Mouse (Mus musculus) midbrain, embryonic 13.5 days (tissue): ENCODE data around the gene Cetn3. TPM values are rescaled to one million over a fixed set of nuclear protein-coding genes. Genes with fewer than 3 reads are reported as not detected.

Experiments used
- ATAC-seq: fragments of 200-750 bp; cut with Nextera tagmentation; 2 replicates; pipeline ENCODE4 v1.8.0; 2017; ENCODE audit warnings: mild to moderate bottlenecking, moderate TSS enrichment, moderate library complexity
- H3K27ac ChIP-seq: fragments of 300-500 bp; sonication (generic); 2 replicates; pipeline ENCODE4 v1.5.1; 2015; ENCODE audit warnings: inconsistent platforms, mild to moderate bottlenecking, moderate library complexity
- H3K27me3 ChIP-seq: fragments of 300-500 bp; sonication (generic); 2 replicates; pipeline ENCODE4 v1.6.1; 2015; ENCODE audit warnings: mild to moderate bottlenecking, inconsistent platforms
- H3K36me3 ChIP-seq: fragments of 300-500 bp; sonication (generic); 2 replicates; pipeline ENCODE4 v1.6.1; 2015; ENCODE audit warnings: mild to moderate bottlenecking, inconsistent platforms
- H3K4me1 ChIP-seq: fragments of 300-500 bp; sonication (generic); replicated peaks from 2 replicates; pipeline ENCODE4 v1.6.1; 2015; ENCODE audit warnings: inconsistent platforms
- H3K4me2 ChIP-seq: fragments of 300-500 bp; sonication (generic); replicated peaks from 2 replicates; pipeline ENCODE4 v1.6.1; 2015; ENCODE audit warnings: moderate library complexity, mild to moderate bottlenecking, inconsistent platforms
- H3K4me3 ChIP-seq: fragments of 300-500 bp; sonication (generic); replicated peaks from 2 replicates; pipeline ENCODE4 v1.5.1; 2015; ENCODE audit warnings: mild to moderate bottlenecking, inconsistent platforms
- H3K9ac ChIP-seq: fragments of 300-500 bp; sonication (generic); replicated peaks from 2 replicates; pipeline ENCODE4 v1.6.1; 2015; ENCODE audit warnings: mild to moderate bottlenecking, inconsistent platforms
- H3K9me3 ChIP-seq: fragments of 300-500 bp; sonication (generic); 2 replicates; pipeline ENCODE4 v1.6.1; 2016; ENCODE audit warnings: mild to moderate bottlenecking, inconsistent platforms
- WGBS: fragments of 180-500 bp; shearing (Covaris S2); methylation state at CpG from one replicate; pipeline ENCODE4 v1.1.7; 2015; 5-methylcytosine and 5-hydroxymethylcytosine counted together
- polyA plus RNA-seq: library from polyadenylated mRNA; unstranded; fragments of >200 nt; fragmentation: Nextera tagmentation; extraction: Ambion mirVana; gene quantifications from 2 replicates; pipeline ENCODE4 v1.2.1, GENCODE M21; 2015

Cetn3 gene
- polyA plus RNA-seq, 1 experiment from 2014 or later, result 246 TPM

DNA sequence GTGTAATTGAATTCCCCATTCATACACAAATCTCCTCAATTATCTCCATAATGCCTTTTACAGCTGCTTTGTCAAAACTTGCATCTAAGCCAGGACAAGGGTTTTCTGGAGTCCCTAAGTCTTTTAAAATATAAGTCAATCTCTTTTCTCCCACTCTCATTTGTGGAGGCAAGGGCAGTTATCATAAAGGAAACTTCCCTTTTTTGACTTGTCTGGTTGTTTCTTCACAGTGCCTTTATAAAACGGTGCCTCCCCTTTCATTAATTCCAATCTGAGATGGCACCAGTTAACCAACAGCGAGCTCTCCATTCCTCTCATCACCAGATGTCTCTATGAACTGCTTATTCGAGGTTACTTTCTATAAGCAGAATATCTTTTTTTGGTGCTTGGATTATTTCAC, 6.7 kb upstream of the Cetn3 start:
- 79% methylated on average over 3 of the region's 3 CpGs for WGBS
- Histone ChIP-seq H3K9me3 (no peaks in the 10 kb centered on the region), H3K27me3 (no peaks in the 10 kb centered on the region), H3K9ac (no peak overlapping the region), H3K36me3 (no peaks in the 10 kb centered on the region), H3K4me2 (no peak overlapping the region), H3K27ac (no peak overlapping the region), H3K4me3 (no peak overlapping the region), H3K4me1 (no peaks in the 10 kb centered on the region)
- no peak for ATAC-seq

DNA sequence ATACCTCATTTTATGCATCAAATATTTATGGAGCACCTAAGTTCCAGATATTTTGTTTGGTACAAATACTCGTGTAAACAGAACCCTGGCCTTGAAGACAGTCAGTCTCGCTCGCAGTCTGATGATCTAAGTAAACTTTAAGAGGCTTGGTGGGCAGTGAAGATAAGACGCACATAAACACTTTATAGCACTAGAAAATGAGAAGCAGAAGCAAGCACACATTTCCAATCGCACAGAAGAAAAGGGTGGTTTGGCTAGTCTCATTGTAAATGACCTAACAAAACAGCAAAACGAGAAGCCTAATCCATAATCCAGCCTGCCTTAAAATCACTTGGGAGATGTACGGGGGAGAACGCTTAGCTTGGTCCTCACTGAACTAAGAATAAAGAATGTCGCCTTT, 402 bp upstream of the Cetn3 start:
- peak overlapping the region; percentile 99 for H3K27ac ChIP-seq
- peak overlapping the region; percentile 67 for H3K4me3 ChIP-seq
- 0 out of 2 replicates have a peak, but pooled peaks cover 3% of the 10 kb centered on the region for H3K36me3 ChIP-seq
- no peaks in the 10 kb centered on the region for H3K27me3 ChIP-seq
- H3K4me1 ChIP-seq, result peaks cover 26% of the 10 kb centered on the region
- no peaks in the 10 kb centered on the region for H3K9me3 ChIP-seq
- WGBS, result 49% methylated on average over 9 of the region's 9 CpGs
- H3K4me2 ChIP-seq, result peak overlapping the region; percentile 68
- peak overlapping the region; percentile 69 for H3K9ac ChIP-seq
- ATAC-seq, result no peak

DNA sequence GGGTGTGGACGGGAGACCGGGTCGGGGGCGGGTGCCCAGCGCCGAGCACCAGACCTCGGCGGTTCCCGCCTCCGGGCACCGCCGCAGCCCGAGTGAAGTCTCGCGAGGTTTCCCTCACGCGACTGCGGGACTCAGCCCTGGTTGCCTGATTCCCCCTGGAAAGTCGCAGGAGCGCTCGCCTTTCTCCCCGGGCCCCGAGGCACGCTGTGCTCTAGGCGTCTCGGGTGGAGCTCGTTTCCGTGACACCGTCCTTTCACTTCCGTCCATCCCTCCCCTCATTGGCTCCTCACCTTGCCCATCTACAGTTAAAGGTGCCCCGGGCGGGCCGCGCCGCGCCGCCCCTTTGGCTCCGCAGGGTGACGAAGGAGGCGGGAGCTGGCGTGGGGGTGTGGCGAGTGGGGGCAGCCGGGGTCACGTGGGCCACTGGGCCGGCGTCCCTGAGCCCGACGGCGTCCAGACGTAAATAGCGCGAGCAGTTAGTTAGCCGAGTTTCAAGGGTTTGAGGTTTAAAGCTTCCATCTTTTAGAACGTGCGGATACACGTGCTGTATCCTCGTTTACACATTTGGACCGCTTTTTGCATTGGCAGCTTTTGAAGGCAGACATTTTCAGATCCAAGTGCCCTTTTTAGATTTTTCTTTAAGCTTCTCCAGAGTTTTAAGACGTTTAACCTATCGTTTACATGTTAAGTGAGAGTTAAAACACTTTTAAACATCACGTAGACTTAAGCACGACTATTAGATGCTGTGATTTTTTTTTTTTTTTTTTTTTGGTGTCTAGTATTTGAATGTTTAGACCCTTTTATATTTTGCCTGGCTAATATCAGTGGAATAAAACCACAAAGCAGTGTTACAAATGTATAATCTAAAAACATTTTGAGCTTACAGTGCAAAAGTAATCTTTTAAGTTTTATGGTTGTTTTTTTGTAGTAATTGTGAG, 797 bp downstream of the Cetn3 start:
- 1% methylated on average over 56 of the region's 62 CpGs for WGBS
- H3K9ac ChIP-seq, result peak overlapping the region; percentile 84
- peak; percentile 99 for ATAC-seq
- no peaks in the 10 kb centered on the region for H3K9me3 ChIP-seq
- H3K36me3 ChIP-seq, result peaks cover 13% of the 10 kb centered on the region
- H3K27ac ChIP-seq, result peak overlapping the region; percentile 99
- H3K4me1 ChIP-seq, result peaks cover 26% of the 10 kb centered on the region
- H3K4me3 ChIP-seq, result peak overlapping the region; percentile 67
- H3K4me2 ChIP-seq, result peak overlapping the region; percentile 68
- no peaks in the 10 kb centered on the region for H3K27me3 ChIP-seq

DNA sequence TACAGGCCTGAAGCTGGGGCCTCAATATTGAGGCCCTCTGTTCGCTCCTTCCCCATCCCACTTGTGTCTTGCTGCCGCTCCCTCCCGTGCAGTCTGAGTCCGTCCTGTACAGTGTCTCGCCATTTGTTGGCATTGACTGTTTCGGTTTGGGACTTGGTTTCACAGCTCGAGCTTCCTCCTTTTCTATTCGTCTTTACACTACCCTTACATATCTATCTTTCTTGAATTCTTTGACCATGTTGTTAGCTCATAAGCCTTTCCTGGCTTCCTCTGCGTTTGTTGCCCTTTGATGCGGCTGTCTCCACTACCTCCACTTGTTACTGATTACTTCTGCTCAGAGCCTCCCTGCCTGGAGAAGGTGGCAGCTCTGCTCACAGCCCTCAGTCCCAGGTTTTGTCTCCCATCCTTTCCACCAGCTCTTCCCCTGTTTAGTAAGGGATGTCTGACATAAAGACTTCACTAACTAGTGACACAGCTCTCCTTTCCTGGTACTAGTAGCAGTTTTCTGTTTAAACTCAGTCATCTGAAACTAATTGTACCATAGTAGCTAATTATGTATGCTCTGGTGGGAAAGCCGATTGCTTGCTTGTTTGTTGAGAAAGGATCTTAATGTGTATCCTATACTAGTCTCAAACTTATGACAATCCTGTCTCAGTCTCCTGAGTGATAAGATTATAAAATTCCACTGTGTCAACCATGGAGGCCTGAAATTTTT, 3.0 kb downstream of the Cetn3 start:
- peaks cover 29% of the 10 kb centered on the region for H3K36me3 ChIP-seq
- H3K9me3 ChIP-seq, result no peaks in the 10 kb centered on the region
- 0 out of 2 replicates have a peak overlapping the region, but pooled peaks have one; percentile 2 for H3K4me3 ChIP-seq
- H3K4me2 ChIP-seq, result peak overlapping the region; percentile 20; the same call in 1 of the 2 replicates
- peaks cover 26% of the 10 kb centered on the region for H3K4me1 ChIP-seq
- WGBS, result 72% methylated on average over 11 of the region's 11 CpGs
- no peak overlapping the region; the same call in 1 of the 2 replicates for H3K27ac ChIP-seq
- H3K27me3 ChIP-seq, result no peaks in the 10 kb centered on the region
- ATAC-seq, result no peak
- peak overlapping the region; percentile 49 for H3K9ac ChIP-seq

DNA sequence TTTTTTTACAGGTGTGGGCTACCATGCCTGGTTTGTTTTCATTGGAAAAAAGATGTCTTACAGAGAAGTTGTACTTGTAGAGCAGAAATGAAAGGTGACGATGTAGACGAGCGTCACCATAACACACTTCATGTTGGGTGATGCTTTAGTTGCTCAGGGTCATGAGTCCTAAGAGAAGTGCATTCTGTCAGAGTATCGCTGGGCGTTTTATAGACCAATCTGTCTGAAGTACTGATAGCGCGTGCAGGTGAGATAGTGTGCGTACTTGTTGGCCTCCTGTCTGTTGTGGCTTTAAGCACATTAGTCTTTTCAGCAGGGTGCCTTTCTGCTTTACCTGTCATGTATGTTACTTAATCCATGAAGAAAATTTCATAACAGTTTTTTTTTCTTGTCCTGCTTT, 7.3 kb downstream of the Cetn3 start:
- Histone ChIP-seq H3K9me3 (no peaks in the 10 kb centered on the region), H3K4me2 (no peak overlapping the region), H3K27ac (no peak overlapping the region), H3K27me3 (no peaks in the 10 kb centered on the region), H3K4me1 (peaks cover 11% of the 10 kb centered on the region), H3K36me3 (peaks cover 42% of the 10 kb centered on the region), H3K4me3 (no peak overlapping the region), H3K9ac (no peak overlapping the region)
- ATAC-seq, result no peak
- 98% methylated on average over 8 of the region's 8 CpGs for WGBS

DNA sequence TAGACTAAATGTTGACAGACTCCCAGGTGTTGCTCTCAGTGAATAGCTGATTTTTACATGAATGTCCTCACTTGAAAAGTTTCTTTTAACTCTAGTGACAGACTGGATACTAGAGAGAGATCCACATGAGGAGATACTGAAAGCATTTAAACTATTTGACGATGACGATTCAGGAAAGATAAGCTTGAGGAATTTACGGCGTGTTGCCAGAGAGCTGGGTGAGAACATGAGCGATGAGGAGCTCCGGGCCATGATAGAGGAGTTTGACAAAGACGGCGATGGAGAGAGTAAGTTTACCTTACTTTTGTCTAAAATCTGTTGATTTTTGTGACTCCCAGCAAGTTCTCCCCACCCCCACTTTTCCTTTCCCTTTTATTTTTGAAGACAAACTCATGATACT, 9.0 kb downstream of the Cetn3 start:
- H3K4me2 ChIP-seq, result no peak overlapping the region
- no peaks in the 10 kb centered on the region for H3K4me1 ChIP-seq
- no peaks in the 10 kb centered on the region for H3K9me3 ChIP-seq
- ATAC-seq, result no peak
- peaks cover 42% of the 10 kb centered on the region for H3K36me3 ChIP-seq
- 91% methylated on average over 8 of the region's 8 CpGs for WGBS
- H3K4me3 ChIP-seq, result no peak overlapping the region
- H3K9ac ChIP-seq, result no peak overlapping the region
- no peaks in the 10 kb centered on the region for H3K27me3 ChIP-seq
- no peak overlapping the region for H3K27ac ChIP-seq

DNA sequence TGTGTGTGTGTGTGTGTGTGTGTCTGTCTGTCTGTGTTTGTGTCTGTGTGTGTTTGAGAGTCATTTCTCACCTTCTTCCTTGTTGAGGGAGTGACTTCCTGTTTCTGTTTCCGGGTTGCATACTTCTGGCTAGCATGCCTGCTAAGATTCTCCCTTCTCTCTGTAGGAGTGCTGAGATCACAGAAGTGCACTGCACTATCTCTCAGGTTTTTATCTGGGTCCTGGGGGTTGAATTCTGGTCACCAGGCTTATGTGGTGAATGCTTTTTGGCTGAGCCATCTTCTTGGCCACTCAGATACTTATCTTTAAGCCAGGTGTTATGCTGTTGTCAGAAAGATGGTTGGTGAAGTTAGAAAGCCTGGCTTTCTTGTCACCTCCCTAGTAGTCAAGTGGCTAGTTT, 11.0 kb downstream of the Cetn3 start:
- no peaks in the 10 kb centered on the region for H3K4me1 ChIP-seq
- H3K27ac ChIP-seq, result no peak overlapping the region
- H3K27me3 ChIP-seq, result no peaks in the 10 kb centered on the region
- ATAC-seq, result no peak
- H3K4me2 ChIP-seq, result no peak overlapping the region
- H3K36me3 ChIP-seq, result peaks cover 27% of the 10 kb centered on the region
- no peak overlapping the region for H3K4me3 ChIP-seq
- 76% methylated on average over 1 of the region's 1 CpGs for WGBS
- H3K9me3 ChIP-seq, result no peaks in the 10 kb centered on the region
- H3K9ac ChIP-seq, result no peak overlapping the region

DNA sequence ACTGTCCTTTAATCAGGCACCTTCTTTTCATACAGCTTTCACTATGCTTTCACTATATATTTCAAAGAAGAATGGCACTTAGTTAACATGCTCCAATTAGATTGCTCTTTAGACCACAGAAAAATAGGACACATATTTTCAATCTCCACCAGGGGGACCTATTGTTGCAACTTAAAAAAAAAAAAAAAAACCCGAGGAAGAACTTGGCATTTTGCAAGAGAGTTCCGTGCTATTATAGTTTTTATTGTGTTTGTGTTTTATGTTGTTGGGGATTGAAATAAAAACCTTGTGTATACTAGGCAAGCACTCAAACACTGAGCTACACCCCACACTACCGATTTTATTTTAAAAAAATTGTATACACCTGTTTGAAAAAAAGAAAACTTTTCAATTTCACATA, 18.2 kb downstream of the Cetn3 start:
- Histone ChIP-seq H3K4me3 (no peak overlapping the region), H3K9ac (no peak overlapping the region), H3K4me1 (no peaks in the 10 kb centered on the region), H3K27me3 (no peaks in the 10 kb centered on the region), H3K36me3 (no peaks in the 10 kb centered on the region; the same call in 1 of the 2 replicates), H3K9me3 (no peaks in the 10 kb centered on the region), H3K4me2 (no peak overlapping the region), H3K27ac (no peak overlapping the region)
- 52% methylated on average over 3 of the region's 3 CpGs for WGBS
- ATAC-seq, result no peak

DNA sequence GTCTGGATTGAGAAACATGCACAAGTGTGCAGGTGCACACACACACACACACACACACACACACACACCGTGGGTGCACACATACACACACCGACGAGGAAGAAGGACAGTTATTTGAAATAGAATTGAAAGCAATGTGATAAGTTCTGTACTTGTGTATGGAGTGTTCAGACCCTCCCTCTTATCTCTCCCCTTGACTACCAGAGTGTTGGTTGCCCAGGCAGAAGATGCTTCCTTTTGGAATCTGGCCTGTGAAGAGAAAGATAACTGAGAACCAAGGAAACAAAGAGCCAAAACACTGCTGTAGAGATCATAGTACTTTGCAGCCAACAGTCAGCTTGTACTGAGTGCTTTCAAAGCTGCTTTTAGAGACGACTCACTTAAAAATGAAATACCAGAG, 20.8 kb downstream of the Cetn3 start:
- Histone ChIP-seq H3K36me3 (no peaks in the 10 kb centered on the region), H3K4me1 (no peaks in the 10 kb centered on the region), H3K27ac (no peak overlapping the region), H3K4me3 (no peak overlapping the region), H3K9me3 (no peaks in the 10 kb centered on the region), H3K27me3 (no peaks in the 10 kb centered on the region), H3K9ac (no peak overlapping the region), H3K4me2 (no peak overlapping the region)
- ATAC-seq, result no peak
- WGBS, result 91% methylated on average over 4 of the region's 4 CpGs

DNA sequence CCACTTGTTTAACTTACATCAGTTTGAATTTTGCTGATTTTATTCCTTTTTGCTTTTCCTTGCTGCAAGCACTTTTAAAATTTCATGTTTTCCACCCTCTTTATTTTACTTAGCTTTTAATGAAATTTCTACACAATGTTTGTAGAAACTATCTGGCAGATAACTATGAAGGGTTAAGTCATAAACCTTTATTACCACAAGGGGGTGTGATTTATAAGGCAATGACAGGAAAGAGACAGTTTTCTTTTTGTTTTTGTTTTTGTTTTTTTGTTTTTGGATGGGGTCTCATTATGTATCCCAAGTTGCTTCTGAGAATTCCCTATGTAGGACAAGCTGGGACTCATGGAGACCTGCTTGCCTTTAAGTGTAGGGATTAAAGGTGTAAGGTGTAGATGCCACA, 39.9 kb downstream of the Cetn3 start:
- H3K4me3 ChIP-seq, result no peak overlapping the region
- no peaks in the 10 kb centered on the region for H3K36me3 ChIP-seq
- no peak overlapping the region for H3K4me2 ChIP-seq
- H3K4me1 ChIP-seq, result no peaks in the 10 kb centered on the region
- no peak for ATAC-seq
- H3K27ac ChIP-seq, result no peak overlapping the region
- H3K9ac ChIP-seq, result no peak overlapping the region
- 0 out of 2 replicates have a peak, but pooled peaks cover 2% of the 10 kb centered on the region for H3K27me3 ChIP-seq
- H3K9me3 ChIP-seq, result no peaks in the 10 kb centered on the region

DNA sequence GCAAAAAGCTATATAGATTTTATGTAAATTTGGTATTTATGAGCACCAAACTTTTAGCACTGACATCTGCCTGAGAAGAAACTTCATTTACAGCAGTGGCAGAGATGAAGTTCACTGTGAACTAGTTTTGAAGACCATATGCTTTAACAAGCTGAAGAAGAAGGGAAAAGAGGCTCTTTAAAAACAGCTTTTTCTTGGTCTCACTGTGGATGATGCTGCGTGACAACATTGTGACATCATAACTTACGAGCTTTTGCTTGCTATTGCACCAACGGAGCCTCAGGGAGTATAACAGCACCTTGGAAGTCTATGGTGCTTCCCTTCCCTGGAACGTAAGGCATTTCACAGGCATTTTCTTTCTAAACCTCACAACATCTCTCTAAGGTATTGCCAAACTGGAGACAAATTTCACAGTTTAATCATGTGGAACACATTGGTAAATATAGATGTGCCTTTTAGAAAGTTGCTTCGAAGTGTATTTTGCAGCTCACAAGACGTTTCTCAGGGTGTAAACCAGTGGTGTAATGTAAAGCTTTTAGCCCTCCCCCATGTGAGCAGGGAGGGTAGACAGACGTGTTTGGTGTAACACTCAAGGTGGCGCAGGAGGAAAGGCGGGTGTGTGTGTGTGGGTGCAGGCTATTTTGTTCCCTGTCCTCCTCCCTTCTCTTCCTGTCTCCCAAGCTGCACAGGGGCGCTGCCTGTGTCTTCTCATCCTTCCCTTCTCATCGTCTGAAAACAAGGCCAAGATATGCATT, 41.9 kb downstream of the Cetn3 start:
- H3K27ac ChIP-seq, result no peak overlapping the region
- 77% methylated on average over 11 of the region's 11 CpGs for WGBS
- ATAC-seq, result no peak
- H3K27me3 ChIP-seq, result 0 out of 2 replicates have a peak, but pooled peaks cover 2% of the 10 kb centered on the region
- H3K4me1 ChIP-seq, result peaks cover 7% of the 10 kb centered on the region
- no peak overlapping the region for H3K4me2 ChIP-seq
- no peak overlapping the region for H3K4me3 ChIP-seq
- no peak overlapping the region for H3K9ac ChIP-seq
- H3K9me3 ChIP-seq, result no peaks in the 10 kb centered on the region
- no peaks in the 10 kb centered on the region for H3K36me3 ChIP-seq
